Mouse (Mus musculus) E14TG2a.4 (cell line): ENCODE data around the gene Fsip1.

Experiments used
- CTCF ChIP-seq: conservative IDR thresholded peaks from 2 replicates; pipeline ENCODE4 v1.5.1; 2014; ENCODE audit warnings: low read length
- NANOG ChIP-seq: IDR thresholded peaks from 2 replicates; pipeline ENCODE4 v1.6.1; 2014; ENCODE audit warnings: borderline replicate concordance, low read length, mixed read lengths
- POU5F1 ChIP-seq: IDR thresholded peaks from 2 replicates; pipeline ENCODE4 v1.6.1; 2014; ENCODE audit warnings: low read length, borderline replicate concordance

DNA sequence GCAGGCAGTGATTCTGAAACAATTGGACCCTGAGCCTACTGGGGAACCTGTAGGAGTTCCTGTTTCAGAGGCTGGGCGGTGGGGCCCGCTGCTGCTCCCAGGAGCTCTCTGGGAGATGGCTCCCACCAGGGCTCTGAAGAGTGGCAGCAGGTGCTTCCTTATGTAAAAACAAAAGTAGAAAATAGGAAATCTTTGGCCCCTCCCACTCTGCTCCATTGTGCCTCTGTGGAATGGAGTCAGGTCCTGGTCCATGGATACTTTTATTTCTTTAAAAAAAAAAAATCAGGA lies 7.1 kb upstream of the Fsip1 start:
- TF ChIP-seq CTCF (no peak), NANOG (no peak), POU5F1 (no peak)
